Mouse (Mus musculus) forebrain, embryonic 15.5 days (tissue): ENCODE measurements around the gene Pten. TPM values are rescaled to one million over a fixed set of nuclear protein-coding genes. Genes with fewer than 3 reads are reported as not detected.

Experiments used
- ATAC-seq: fragments of 200-750 bp; cut with Nextera tagmentation; replicated peaks from 2 replicates; pipeline ENCODE4 v1.8.0; 2017; ENCODE audit warnings: mild to moderate bottlenecking, moderate TSS enrichment, moderate library complexity
- H3K27ac ChIP-seq: fragments of 300-500 bp; sonication (generic); replicated peaks from 2 replicates; pipeline ENCODE4 v1.5.1; 2015; ENCODE audit warnings: mild to moderate bottlenecking, inconsistent platforms
- H3K27me3 ChIP-seq: fragments of 300-500 bp; sonication (generic); 2 replicates; pipeline ENCODE4 v1.6.1; 2015; ENCODE audit warnings: inconsistent platforms
- H3K36me3 ChIP-seq: fragments of 300-500 bp; sonication (generic); 2 replicates; pipeline ENCODE4 v1.6.1; 2015; ENCODE audit warnings: mild to moderate bottlenecking, inconsistent platforms
- H3K4me1 ChIP-seq: fragments of 300-500 bp; sonication (generic); 2 replicates; pipeline ENCODE4 v1.6.1; 2015; ENCODE audit warnings: inconsistent platforms
- H3K4me2 ChIP-seq: fragments of 300-500 bp; sonication (generic); replicated peaks from 2 replicates; pipeline ENCODE4 v1.6.1; 2015; ENCODE audit warnings: mild to moderate bottlenecking, inconsistent platforms
- H3K4me3 ChIP-seq: fragments of 300-500 bp; sonication (generic); 2 replicates; pipeline ENCODE4 v1.5.1; 2015; ENCODE audit warnings: mild to moderate bottlenecking, inconsistent platforms
- H3K9ac ChIP-seq: fragments of 300-500 bp; sonication (generic); replicated peaks from 2 replicates; pipeline ENCODE4 v1.6.1; 2015; ENCODE audit warnings: mild to moderate bottlenecking, inconsistent platforms
- H3K9me3 ChIP-seq: fragments of 300-500 bp; sonication (generic); 2 replicates; pipeline ENCODE4 v1.6.1; 2016; ENCODE audit warnings: inconsistent platforms
- WGBS: fragments of 180-500 bp; shearing (Covaris S2); methylation state at CpG from one replicate; pipeline ENCODE4 v1.1.7; 2015; ENCODE audit warnings: mixed read lengths; 5-methylcytosine and 5-hydroxymethylcytosine counted together
- polyA plus RNA-seq: library from polyadenylated mRNA; unstranded; fragments of >200 nt; fragmentation: Nextera tagmentation; extraction: Ambion mirVana; gene quantifications from 2 replicates; pipeline ENCODE4 v1.2.1, GENCODE M21; 2015

Pten gene
- polyA plus RNA-seq, 1 experiment from 2014 or later, result 12.2 TPM

GRCm38 (mm10) chr19:32829871-32830270 lies 72.6 kb downstream of the Pten start:
- Histone ChIP-seq H3K27me3 (no peaks in the 10 kb centered on the region), H3K36me3 (no peaks in the 10 kb centered on the region), H3K9ac (no peak overlapping the region), H3K4me2 (no peak overlapping the region), H3K4me3 (no peak overlapping the region), H3K9me3 (no peaks in the 10 kb centered on the region), H3K27ac (no peak overlapping the region), H3K4me1 (no peaks in the 10 kb centered on the region)
- 94% methylated on average over 2 of the region's 2 CpGs for WGBS
- ATAC-seq, result no peak

GRCm38 (mm10) chr19:32831286-32831685 lies 74.0 kb downstream of the Pten start:
- Histone ChIP-seq H3K36me3 (no peaks in the 10 kb centered on the region), H3K27me3 (no peaks in the 10 kb centered on the region), H3K4me1 (no peaks in the 10 kb centered on the region), H3K4me2 (no peak overlapping the region), H3K4me3 (no peak overlapping the region), H3K27ac (no peak overlapping the region), H3K9ac (no peak overlapping the region), H3K9me3 (no peaks in the 10 kb centered on the region)
- no peak for ATAC-seq
- WGBS, result 84% methylated on average over 4 of the region's 4 CpGs

- 97% methylated on average over 6 of the region's 6 CpGs for WGBS
- ATAC-seq, result no peak
- no peaks in the 10 kb centered on the region for H3K4me1 ChIP-seq
Measured at GRCm38 (mm10) chr19:32840491-32840890, 83.2 kb downstream of the Pten start.

GRCm38 (mm10) chr19:32844486-32844885 lies 87.2 kb downstream of the Pten start:
- H3K4me2 ChIP-seq, result no peak overlapping the region
- no peak for ATAC-seq
- H3K36me3 ChIP-seq, result no peaks in the 10 kb centered on the region
- no peaks in the 10 kb centered on the region for H3K27me3 ChIP-seq
- WGBS, result 80% methylated on average over 5 of the region's 5 CpGs
- no peak overlapping the region for H3K27ac ChIP-seq
- no peak overlapping the region for H3K4me3 ChIP-seq
- no peaks in the 10 kb centered on the region for H3K9me3 ChIP-seq
- no peak overlapping the region for H3K9ac ChIP-seq
- H3K4me1 ChIP-seq, result no peaks in the 10 kb centered on the region

More at GRCm38 (mm10) chr19:32840491-32840890, 83.2 kb downstream of the Pten start:
- no peaks in the 10 kb centered on the region for H3K36me3 ChIP-seq
- H3K9ac ChIP-seq, result no peak overlapping the region
- no peaks in the 10 kb centered on the region for H3K27me3 ChIP-seq
- no peak overlapping the region for H3K4me3 ChIP-seq
- no peaks in the 10 kb centered on the region for H3K9me3 ChIP-seq
- H3K27ac ChIP-seq, result no peak overlapping the region
- H3K4me2 ChIP-seq, result no peak overlapping the region

- no peaks in the 10 kb centered on the region for H3K4me1 ChIP-seq
- no peak overlapping the region for H3K27ac ChIP-seq
- no peaks in the 10 kb centered on the region for H3K36me3 ChIP-seq
- ATAC-seq, result no peak
- H3K27me3 ChIP-seq, result no peaks in the 10 kb centered on the region
- H3K9me3 ChIP-seq, result no peaks in the 10 kb centered on the region
- no peak overlapping the region for H3K4me3 ChIP-seq
- H3K4me2 ChIP-seq, result no peak overlapping the region
- WGBS, result 90% methylated on average over 3 of the region's 3 CpGs
- H3K9ac ChIP-seq, result no peak overlapping the region
Measured at GRCm38 (mm10) chr19:32848041-32848440, 90.7 kb downstream of the Pten start.

- H3K36me3 ChIP-seq, result no peaks in the 10 kb centered on the region
- 73% methylated on average over 3 of the region's 3 CpGs for WGBS
Measured at GRCm38 (mm10) chr19:32852306-32852705, 95.0 kb downstream of the Pten start.

GRCm38 (mm10) chr19:32861675-32862575 lies 104.6 kb downstream of the Pten start:
- H3K27me3 ChIP-seq, result no peaks in the 10 kb centered on the region
- no peak overlapping the region for H3K4me2 ChIP-seq
- no peaks in the 10 kb centered on the region for H3K36me3 ChIP-seq
- no peak overlapping the region for H3K4me3 ChIP-seq
- H3K27ac ChIP-seq, result no peak overlapping the region
- H3K9ac ChIP-seq, result no peak overlapping the region
- no peaks in the 10 kb centered on the region for H3K9me3 ChIP-seq
- 82% methylated on average over 12 of the region's 12 CpGs for WGBS
- ATAC-seq, result no peak
- H3K4me1 ChIP-seq, result peaks cover 2% of the 10 kb centered on the region

More at GRCm38 (mm10) chr19:32852306-32852705, 95.0 kb downstream of the Pten start:
- no peak overlapping the region for H3K9ac ChIP-seq
- H3K4me1 ChIP-seq, result no peaks in the 10 kb centered on the region
- no peak overlapping the region for H3K4me2 ChIP-seq
- H3K9me3 ChIP-seq, result no peaks in the 10 kb centered on the region
- H3K27me3 ChIP-seq, result no peaks in the 10 kb centered on the region
- no peak overlapping the region for H3K4me3 ChIP-seq
- ATAC-seq, result no peak
- H3K27ac ChIP-seq, result no peak overlapping the region

- Histone ChIP-seq H3K27ac (no peak overlapping the region), H3K27me3 (no peaks in the 10 kb centered on the region), H3K4me2 (peak overlapping the region; percentile 53), H3K4me1 (peaks cover 9% of the 10 kb centered on the region), H3K4me3 (peak overlapping the region; percentile 21), H3K9me3 (no peaks in the 10 kb centered on the region), H3K9ac (peak overlapping the region; percentile 10; the same call in 1 of the 2 replicates), H3K36me3 (no peaks in the 10 kb centered on the region)
- ATAC-seq, result peak; percentile 27
- WGBS, result 2% methylated on average over 13 of the region's 13 CpGs
Measured at GRCm38 (mm10) chr19:32866765-32867164, 109.5 kb downstream of the Pten start.

GRCm38 (mm10) chr19:32867181-32867897 lies 110.0 kb downstream of the Pten start:
- H3K27ac ChIP-seq, result no peak overlapping the region
- H3K4me1 ChIP-seq, result peaks cover 9% of the 10 kb centered on the region
- H3K9me3 ChIP-seq, result no peaks in the 10 kb centered on the region
- peak; percentile 35; the same call in 1 of the 2 replicates for ATAC-seq
- H3K4me3 ChIP-seq, result peak overlapping the region; percentile 21
- no peaks in the 10 kb centered on the region for H3K27me3 ChIP-seq
- 2% methylated on average over 18 of the region's 18 CpGs for WGBS
- peak overlapping the region; percentile 53 for H3K4me2 ChIP-seq
- peak overlapping the region; percentile 10; the same call in 1 of the 2 replicates for H3K9ac ChIP-seq
- no peaks in the 10 kb centered on the region for H3K36me3 ChIP-seq

- Histone ChIP-seq H3K9ac (no peak overlapping the region), H3K27ac (no peak overlapping the region), H3K36me3 (no peaks in the 10 kb centered on the region), H3K27me3 (no peaks in the 10 kb centered on the region), H3K4me3 (no peak overlapping the region), H3K9me3 (no peaks in the 10 kb centered on the region), H3K4me1 (peaks cover 9% of the 10 kb centered on the region), H3K4me2 (no peak overlapping the region)
- 36% methylated on average over 5 of the region's 5 CpGs for WGBS
- ATAC-seq, result no peak
Measured at GRCm38 (mm10) chr19:32868560-32868959, 111.3 kb downstream of the Pten start.

- H3K36me3 ChIP-seq, result no peaks in the 10 kb centered on the region
- peaks cover 9% of the 10 kb centered on the region for H3K4me1 ChIP-seq
- H3K4me3 ChIP-seq, result no peak overlapping the region
- H3K27me3 ChIP-seq, result no peaks in the 10 kb centered on the region
- no peak for ATAC-seq
- H3K4me2 ChIP-seq, result no peak overlapping the region
- no peak overlapping the region for H3K9ac ChIP-seq
- no peaks in the 10 kb centered on the region for H3K9me3 ChIP-seq
- H3K27ac ChIP-seq, result no peak overlapping the region
- WGBS, result 42% methylated on average over 10 of the region's 10 CpGs
Measured at GRCm38 (mm10) chr19:32869053-32869680, 111.9 kb downstream of the Pten start.
